Mouse (Mus musculus) small intestine, adult 2 months (tissue): ENCODE data around the gene Slc25a38. TPM values are rescaled to one million over a fixed set of nuclear protein-coding genes. Genes with fewer than 3 reads are reported as not detected.
"Not testable (repeated sequence)": the region's sequence is repeated elsewhere in the genome, so short reads cannot be mapped to it uniquely, and the experiment has no call there.

Experiments used
- H3K27ac ChIP-seq: fragments of 200-500 bp; 2 replicates; pipeline ENCODE4 v1.5.1; 2012; ENCODE audit warnings: low read depth, low read length, control low read depth, inconsistent platforms; ENCODE audit not compliant: insufficient read depth
- H3K27me3 ChIP-seq: fragments of 200-500 bp; 2 replicates; pipeline ENCODE4 v1.6.1; 2012; ENCODE audit warnings: mild to moderate bottlenecking, moderate library complexity, low read length, inconsistent platforms; ENCODE audit not compliant: control insufficient read depth, insufficient read depth
- H3K36me3 ChIP-seq: fragments of 200-500 bp; 2 replicates; pipeline ENCODE4 v1.6.1; 2012; ENCODE audit warnings: mild to moderate bottlenecking, low read length, control low read depth, inconsistent platforms; ENCODE audit not compliant: control insufficient read depth, insufficient read depth
- H3K4me1 ChIP-seq: fragments of 200-500 bp; 2 replicates; pipeline ENCODE4 v1.6.1; 2012; ENCODE audit warnings: low read length, inconsistent platforms, mixed read lengths; ENCODE audit not compliant: control insufficient read depth, insufficient read depth, insufficient read length
- H3K4me3 ChIP-seq: fragments of 200-500 bp; 2 replicates; pipeline ENCODE4 v1.5.1; 2012; ENCODE audit warnings: low read depth, mild to moderate bottlenecking, control low read depth, inconsistent platforms, low read length, moderate library complexity
- CTCF ChIP-seq: fragments of 200-500 bp; IDR thresholded peaks from 2 replicates; pipeline ENCODE4 v1.5.1; 2012; ENCODE audit warnings: low read depth, mild to moderate bottlenecking, control low read depth, inconsistent platforms, low read length, moderate library complexity, mixed read lengths; ENCODE audit not compliant: insufficient replicate concordance, insufficient read length; ENCODE audit errors: extremely low read depth
- POLR2A ChIP-seq: fragments of 200-500 bp; IDR thresholded peaks from 2 replicates; pipeline ENCODE4 v1.6.1; 2012; ENCODE audit warnings: low read depth, mild to moderate bottlenecking, control low read depth, inconsistent platforms, low read length, moderate library complexity
- WGBS: fragments of 180-500 bp; shearing (Covaris S2); methylation state at CpG from one replicate; pipeline ENCODE4 v1.1.7; 2018; 5-methylcytosine and 5-hydroxymethylcytosine counted together
- polyA plus RNA-seq: library from polyadenylated mRNA; depleted of rRNA; stranded (reverse); fragments of >200 nt; gene quantifications from 2 replicates; pipeline ENCODE4 v1.2.3, GENCODE M21; 2012

Gene Slc25a38
- polyA plus RNA-seq, 1 experiment, result 29.4 TPM

GRCm38 (mm10) chr9:120098682-120099081 lies 11.5 kb upstream of the Slc25a38 start:
- H3K4me1 ChIP-seq, result no peaks in the 10 kb centered on the region
- no peaks in the 10 kb centered on the region for H3K36me3 ChIP-seq
- no peak overlapping the region for H3K27ac ChIP-seq
- H3K27me3 ChIP-seq, result no peaks in the 10 kb centered on the region
- 23% methylated on average over 7 of the region's 7 CpGs for WGBS
- TF ChIP-seq CTCF (peak; percentile 74; the same call in 1 of the 2 replicates), POLR2A (no peak)
- no peak overlapping the region for H3K4me3 ChIP-seq

GRCm38 (mm10) chr9:120099304-120099703 lies 10.9 kb upstream of the Slc25a38 start:
- Histone ChIP-seq H3K36me3 (no peaks in the 10 kb centered on the region), H3K4me3 (no peak overlapping the region), H3K27ac (no peak overlapping the region), H3K4me1 (no peaks in the 10 kb centered on the region), H3K27me3 (no peaks in the 10 kb centered on the region)
- TF ChIP-seq CTCF, result no peak
- TF ChIP-seq POLR2A, result no peak
- WGBS, result 87% methylated on average over 8 of the region's 8 CpGs

GRCm38 (mm10) chr9:120101165-120101564 lies 9.0 kb upstream of the Slc25a38 start:
- Histone ChIP-seq H3K27me3 (no peaks in the 10 kb centered on the region), H3K27ac (no peak overlapping the region), H3K36me3 (no peaks in the 10 kb centered on the region), H3K4me3 (no peak overlapping the region), H3K4me1 (no peaks in the 10 kb centered on the region)
- TF ChIP-seq POLR2A, result no peak
- TF ChIP-seq CTCF, result no peak
- WGBS, result 88% methylated on average over 2 of the region's 2 CpGs

- H3K27me3 ChIP-seq, H3K36me3 ChIP-seq, H3K4me3 ChIP-seq, H3K4me1 ChIP-seq, H3K27ac ChIP-seq: not testable (repeated sequence)
- WGBS, result 92% methylated on average over 12 of the region's 12 CpGs
Observed at GRCm38 (mm10) chr9:120108953-120109352, 1.2 kb upstream of the Slc25a38 start.

GRCm38 (mm10) chr9:120111156-120111945 lies 1.2 kb downstream of the Slc25a38 start:
- Histone ChIP-seq H3K36me3 (0 out of 2 replicates have a peak, but pooled peaks cover under 1% of the 10 kb centered on the region), H3K27ac (0 out of 2 replicates have a peak overlapping the region, but pooled peaks have one; percentile 10), H3K4me1 (peaks cover 18% of the 10 kb centered on the region), H3K4me3 (no peak overlapping the region), H3K27me3 (no peaks in the 10 kb centered on the region)
- 75% methylated on average over 15 of the region's 15 CpGs for WGBS
- TF ChIP-seq CTCF (no peak), POLR2A (no peak)

GRCm38 (mm10) chr9:120112472-120112871 lies 2.3 kb downstream of the Slc25a38 start:
- no peak for TF ChIP-seq CTCF
- no peak for TF ChIP-seq POLR2A

GRCm38 (mm10) chr9:120113456-120113855 lies 3.3 kb downstream of the Slc25a38 start:
- TF ChIP-seq POLR2A (no peak), CTCF (no peak)
- 0 out of 2 replicates have a peak overlapping the region, but pooled peaks have one; percentile 27 for H3K27ac ChIP-seq
- 56% methylated on average over 7 of the region's 7 CpGs for WGBS
- H3K36me3 ChIP-seq, result peaks cover 19% of the 10 kb centered on the region
- H3K4me3 ChIP-seq, result no peak overlapping the region
- peaks cover 18% of the 10 kb centered on the region for H3K4me1 ChIP-seq
- no peaks in the 10 kb centered on the region for H3K27me3 ChIP-seq

More at GRCm38 (mm10) chr9:120112472-120112871, 2.3 kb downstream of the Slc25a38 start:
- Histone ChIP-seq H3K27me3 (no peaks in the 10 kb centered on the region), H3K27ac (no peak overlapping the region), H3K4me1 (peaks cover 18% of the 10 kb centered on the region), H3K36me3 (peaks cover 10% of the 10 kb centered on the region), H3K4me3 (no peak overlapping the region)
- 88% methylated on average over 6 of the region's 6 CpGs for whole genome bisulfite sequencing
